Mouse (Mus musculus): ENCODE results near the gene Prkn.
A peak's percentile ranks its signal among the peaks of the same experiment; 100 is the strongest.

The Prkn gene

DNA sequence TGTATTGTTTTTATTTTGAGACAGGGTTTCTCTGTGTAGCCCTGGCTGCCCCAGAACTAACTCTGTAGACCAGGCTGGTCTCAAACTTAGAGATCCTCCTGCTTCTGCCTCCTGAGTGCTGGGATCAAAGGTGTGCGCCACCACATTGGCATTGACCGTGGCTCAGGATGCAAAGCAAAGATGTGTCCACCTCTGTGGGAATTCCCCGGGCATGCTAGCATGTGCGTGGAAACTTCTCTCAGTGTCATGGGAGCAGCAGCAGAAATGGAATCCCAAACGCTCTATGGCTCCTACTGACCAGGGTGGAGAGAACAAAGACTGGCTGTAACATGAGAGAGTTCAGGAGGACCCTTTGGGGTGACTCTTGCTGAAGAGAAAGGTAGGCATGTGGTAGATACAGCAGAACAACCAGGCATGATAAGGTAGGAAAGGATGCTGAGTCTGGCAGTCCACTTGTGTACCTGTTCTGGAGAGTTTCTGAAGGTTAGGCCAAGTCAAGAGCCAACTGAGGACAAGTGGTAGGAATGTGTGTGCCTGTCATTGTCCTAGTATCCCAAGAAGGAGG, 1201.0 kb downstream of the Prkn start:
- no peak for DNase-seq (ENCODE audit: low spot score)

DNA sequence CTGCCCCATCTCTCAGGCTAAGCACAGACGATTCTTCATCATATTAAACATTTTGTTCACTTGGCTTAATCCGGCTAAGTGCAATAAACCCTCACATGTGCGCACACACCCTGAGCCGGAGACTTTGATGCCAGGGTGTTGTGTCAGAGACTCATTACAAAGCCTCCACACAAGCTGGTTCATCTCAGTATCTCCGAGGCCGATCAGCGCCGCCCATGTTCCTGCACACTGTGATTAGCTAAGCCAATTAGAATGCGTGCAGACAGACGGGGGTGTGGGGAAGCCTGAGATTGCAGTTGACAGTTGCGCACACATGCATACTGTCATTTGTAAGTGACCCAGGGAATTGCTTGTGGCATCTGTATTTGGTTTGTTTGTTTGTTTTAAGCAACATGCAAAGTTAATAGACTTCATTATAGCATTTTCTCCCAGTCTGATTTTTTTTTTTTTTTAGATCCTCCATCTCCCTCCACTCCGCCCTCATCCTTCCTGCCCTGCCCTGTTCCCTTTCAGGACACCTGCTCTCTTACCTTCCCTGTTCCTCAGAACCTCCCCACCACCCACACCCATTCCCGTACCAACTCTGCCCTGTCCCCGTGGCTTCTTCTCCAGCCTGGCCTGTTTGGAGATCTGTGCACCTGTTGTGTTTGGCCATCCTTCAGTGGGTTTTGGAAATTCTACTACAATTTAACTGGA, 1202.5 kb downstream of the Prkn start:
- DNase-seq (ENCODE audit: low spot score) = no peak

DNA sequence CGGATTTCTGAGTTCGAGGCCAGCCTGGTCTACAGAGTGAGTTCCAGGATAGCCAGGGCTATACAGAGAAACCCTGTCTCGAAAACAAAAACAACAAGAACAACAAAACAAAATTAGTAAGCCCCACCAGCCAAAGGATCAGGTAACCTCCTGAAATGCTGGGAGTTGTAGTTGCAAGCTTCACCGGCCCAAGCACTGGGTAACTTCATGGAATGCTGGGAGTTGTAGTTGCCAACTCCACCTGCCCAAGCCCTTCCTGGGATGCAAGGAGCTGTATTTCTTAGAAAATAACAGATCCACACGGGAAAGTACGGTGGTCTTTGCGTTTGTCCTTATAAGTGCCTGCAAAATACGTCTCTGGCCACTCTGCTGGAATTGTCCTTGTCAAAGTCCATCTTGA, 1204.0 kb downstream of the Prkn start:
- DNase-seq (ENCODE audit: low spot score) = no peak

DNA sequence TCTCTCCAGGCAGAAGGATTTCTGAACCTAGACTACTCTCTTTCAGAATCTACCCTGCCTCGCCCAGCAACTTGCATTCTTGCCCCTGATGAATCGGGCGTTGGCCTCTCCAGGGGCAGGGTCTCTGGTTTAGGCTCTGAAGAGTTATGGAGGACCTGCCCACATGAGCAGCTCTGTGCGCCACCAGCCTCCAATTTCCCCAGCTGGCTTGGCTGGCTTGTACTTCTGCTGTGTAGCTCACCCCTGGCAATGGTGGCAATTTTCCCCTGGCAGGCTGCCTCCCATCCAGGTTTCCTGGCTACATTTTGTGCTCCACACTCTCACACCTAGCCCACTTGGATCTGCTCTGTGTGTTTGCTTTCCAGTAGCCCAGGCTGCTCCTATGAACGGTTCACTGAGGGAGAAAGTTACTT, 1205.7 kb downstream of the Prkn start:
- DNase-seq (ENCODE audit: low spot score) = no peak

DNA sequence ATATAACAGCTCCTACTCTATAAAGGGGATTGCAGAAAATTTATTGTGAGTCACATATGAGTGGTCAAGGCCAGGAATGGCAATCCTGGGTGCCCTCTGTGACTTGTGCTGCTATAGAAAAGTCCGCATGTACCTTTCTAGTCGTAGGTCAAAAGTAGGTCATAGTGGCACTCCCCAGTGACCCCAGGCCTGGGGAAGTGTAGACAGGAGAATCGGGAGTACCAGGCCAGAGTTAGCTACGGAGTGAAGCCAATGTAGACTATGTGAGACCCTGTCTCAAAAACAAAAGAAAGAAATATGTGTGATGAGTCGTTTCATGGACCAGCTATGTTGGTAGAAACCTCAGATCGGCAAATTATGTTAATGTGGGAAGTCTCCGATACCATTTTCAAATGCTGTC, 1206.8 kb downstream of the Prkn start:
- DNase-seq (ENCODE audit: low spot score) = no peak

DNA sequence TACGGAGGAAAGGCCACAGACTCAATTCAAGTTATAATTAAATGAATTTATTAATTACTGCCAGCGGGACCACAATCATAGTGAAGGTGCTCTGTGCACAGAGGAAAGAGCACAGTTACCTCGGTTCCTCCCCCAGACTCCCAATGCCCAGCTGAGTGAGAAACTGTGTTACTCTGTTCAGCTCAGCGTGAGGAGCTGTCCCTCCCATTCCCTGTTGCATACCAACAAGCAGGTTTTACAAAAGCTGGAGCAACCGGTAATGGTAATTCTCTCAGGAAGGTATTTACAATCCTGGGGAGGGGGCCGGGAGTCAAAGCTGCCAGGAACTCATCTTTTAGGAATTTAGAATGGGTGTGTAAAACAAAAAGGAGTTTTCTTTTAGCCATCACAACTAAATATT, 1207.3 kb downstream of the Prkn start:
- no peak for DNase-seq (ENCODE audit: low spot score)

DNA sequence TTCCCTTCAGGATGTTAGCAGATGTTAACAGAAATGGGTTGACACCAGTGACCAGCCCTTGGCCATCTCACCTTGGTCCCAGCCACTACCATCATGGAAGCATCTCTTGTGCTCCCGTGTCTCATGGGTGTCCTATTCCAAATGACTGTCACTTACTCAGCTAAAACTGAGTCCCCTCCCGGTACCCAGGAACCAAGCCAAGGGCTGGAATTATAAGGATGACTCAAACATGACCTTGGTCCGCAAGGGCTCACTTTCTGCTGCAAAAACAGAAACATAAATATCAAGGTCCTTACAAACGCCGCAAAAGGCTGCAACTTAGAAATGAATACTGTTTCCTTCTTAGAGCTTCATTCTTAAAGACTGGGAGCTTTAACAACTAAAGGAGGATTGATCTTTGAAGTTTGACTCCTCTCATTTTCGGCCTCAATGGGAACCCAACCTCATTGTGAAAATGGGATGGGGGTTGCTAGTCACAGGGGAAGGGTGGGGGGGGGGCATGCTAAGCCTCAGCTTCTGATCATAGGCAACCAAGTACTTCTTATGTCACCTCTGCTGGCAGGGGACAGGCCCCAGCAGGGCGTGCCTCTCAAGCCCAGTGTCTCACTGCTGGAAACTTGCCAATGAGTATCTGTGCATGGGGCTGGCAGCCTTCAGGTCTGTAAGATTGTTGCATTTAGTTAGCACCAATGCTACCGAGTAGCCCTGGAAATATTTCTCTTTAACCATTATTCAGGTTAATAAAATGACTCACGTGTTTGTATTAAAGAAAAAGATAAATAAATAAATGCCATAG, 1208.7 kb downstream of the Prkn start:
- DNase-seq (ENCODE audit: low spot score) = no peak

DNA sequence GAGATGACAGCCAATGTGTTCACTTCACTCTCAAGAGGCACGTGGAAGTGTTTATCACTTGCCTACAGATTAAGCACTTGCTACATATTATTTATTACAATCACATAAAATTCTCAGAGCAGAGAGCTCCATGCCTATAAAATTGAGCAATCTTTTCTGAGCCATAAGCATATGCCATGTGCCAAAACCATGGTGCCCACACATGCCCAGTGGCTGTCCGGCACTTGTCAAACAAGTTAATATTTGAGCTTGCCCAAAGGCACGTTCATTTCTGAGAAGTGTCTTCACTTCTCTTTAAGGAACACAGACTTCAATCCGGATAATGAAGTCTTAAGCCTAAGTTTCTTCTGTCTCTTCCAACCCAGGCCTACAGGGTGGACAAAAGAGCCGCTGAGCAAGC, 1210.1 kb downstream of the Prkn start:
- DNase-seq (ENCODE audit: low spot score) = no peak

DNA sequence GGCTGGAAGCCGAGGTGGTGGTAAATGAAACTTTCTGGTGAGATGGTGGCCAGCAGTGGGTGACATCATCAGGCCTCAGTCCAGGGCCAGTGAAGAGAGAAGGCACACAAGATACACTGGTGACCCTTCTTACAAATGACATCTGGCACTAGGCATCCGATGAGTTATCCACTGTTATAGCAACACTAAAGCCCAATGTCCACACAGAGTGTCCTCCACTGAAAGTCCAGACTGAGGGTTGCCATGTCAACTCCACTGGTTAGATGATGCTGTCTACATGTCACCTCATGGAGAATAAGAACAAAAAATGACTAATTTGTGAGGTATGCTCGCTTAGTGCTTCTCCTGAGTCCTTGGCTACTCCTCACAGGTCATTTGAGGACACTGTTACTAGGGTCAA, 1210.8 kb downstream of the Prkn start:
- DNase-seq (ENCODE audit: low spot score) = no peak

DNA sequence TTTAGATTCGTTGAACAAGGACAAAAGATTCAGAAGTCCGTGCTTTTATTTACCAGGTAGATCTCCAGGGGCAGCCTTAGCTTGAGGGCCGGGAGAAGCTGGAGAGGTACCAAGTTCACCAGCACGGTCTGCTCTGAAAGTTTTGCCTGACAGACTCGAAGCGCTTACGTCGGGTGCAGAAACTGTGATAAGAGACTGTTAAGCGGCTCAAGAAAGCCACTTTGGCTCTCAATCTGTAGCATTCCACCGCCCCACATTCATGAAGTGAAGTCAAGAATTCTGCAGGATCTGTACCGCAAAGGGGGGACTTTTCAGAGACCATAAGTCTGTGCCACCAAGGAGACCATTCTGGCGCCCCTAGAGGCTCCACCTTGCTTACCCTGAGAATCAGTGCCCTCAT, 1212.5 kb downstream of the Prkn start:
- no peak for DNase-seq (ENCODE audit: low spot score)

DNA sequence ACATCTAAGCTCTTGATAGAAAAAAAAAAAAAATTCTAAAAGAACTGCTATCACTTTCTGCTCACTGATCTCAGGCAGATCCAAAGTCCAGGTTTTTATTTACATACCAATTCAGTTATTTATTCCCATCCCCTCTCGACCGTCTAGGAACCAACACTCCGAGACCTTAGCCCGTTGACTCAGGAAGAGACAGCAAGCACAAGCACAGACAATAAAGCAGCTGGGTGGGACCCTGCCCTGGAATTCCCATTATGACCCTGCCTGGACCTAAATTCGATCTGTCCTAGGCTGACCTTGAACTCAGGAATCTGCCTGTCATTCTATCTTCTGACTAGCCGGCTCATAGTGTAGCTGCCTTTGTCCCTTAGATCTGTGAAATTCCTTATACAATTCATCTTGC, 1218.9 kb downstream of the Prkn start:
- DNase-seq (ENCODE audit: low spot score) = no peak

DNA sequence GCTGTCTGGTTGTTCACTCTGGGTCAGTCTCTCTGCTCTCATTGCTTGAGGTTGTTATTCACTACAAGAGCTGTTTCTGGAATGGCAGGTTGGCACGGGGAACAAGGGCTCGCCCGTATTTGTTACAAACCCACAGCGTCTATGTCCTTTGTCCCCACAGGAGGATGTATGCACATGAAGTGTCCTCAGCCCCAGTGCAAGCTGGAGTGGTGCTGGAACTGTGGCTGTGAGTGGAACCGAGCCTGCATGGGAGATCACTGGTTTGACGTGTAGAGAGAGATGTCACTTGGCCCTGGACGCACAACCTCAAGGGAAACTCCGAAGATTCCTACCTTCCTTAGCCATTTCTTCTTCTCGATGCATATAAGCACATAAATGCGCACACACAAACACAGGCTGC, 1221.2 kb downstream of the Prkn start:
- DNase-seq (ENCODE audit: low spot score) = no peak

DNA sequence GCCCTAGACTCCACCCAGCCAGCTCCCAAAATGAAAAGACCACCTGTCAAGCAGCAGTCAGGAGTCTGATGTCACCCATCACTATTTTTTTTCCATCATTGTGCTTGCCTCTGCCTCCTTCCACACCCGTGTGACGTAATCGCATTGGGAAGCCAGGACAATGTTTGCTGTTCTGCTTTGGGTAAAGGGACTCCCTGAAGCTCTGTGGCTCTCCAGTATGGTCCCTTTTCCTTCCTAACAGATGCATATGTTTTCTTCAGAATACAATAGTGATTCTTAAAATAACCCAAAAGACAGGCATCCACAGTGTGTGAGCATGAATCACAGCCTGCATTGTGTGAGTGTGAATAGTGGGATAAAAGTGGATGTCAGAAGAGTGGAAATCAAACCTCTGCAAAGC, 1222.7 kb downstream of the Prkn start:
- DNase-seq (ENCODE audit: low spot score) = no peak

DNA sequence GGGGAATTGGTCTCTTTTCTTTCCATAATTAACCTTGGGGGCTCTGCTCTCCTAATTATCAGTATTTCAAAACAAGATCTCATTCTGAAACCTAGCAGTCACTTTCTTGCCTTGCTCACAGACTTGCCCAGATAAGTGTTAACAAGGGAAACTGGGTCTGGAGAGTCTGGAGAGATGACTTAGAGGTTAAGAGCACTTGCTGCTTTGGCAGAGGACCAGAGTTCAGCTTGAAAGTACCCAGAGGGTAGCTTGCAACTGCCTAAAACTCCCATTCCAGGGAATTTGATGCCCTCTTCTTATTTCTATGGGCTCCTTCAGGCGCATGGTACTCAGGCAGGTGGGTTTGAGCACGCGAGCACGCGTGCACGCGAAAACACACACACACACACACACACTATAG, 1223.3 kb downstream of the Prkn start:
- DNase-seq (ENCODE audit: low spot score) = no peak

DNA sequence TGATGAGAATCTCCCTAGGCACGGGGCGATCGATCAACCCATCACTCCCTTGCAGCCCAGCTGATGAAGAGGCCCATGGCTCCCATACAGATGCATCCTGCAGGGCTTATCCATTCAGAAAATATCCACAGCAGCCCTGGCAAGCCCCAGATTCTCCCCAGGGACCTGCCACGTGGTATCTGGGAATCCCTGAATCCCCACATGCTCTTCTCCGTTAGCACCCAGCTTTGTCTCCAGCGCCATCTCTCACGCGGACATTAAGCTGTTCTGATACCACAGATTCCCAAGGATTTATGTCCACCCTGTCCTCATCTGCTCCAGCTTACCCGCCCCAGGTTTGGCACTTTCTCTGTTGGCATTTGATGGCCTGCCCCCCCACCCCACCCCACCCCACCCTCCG, 1225.9 kb downstream of the Prkn start:
- no peak for DNase-seq (ENCODE audit: low spot score)

DNA sequence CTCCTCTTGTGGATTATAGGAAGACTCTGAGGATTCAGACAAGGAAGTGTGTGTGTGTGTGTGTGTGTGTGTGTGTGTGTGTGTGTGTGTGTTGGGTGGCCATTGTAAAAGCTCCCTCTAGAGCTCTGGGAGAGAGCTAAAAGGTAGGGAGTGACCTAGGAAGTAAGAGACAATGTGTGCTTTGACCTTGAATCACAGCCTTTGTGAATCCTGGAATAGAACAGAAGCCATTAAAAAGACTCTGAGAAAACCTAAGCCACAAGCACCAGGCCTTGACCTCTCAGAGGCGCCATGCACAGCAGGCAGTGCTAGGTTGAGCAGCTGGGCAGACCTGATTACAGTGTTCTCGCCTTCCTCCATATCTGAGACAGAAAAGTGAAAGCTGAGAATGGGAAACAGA, 1236.6 kb downstream of the Prkn start:
- peak; percentile 51 for DNase-seq (ENCODE audit: low spot score)

DNA sequence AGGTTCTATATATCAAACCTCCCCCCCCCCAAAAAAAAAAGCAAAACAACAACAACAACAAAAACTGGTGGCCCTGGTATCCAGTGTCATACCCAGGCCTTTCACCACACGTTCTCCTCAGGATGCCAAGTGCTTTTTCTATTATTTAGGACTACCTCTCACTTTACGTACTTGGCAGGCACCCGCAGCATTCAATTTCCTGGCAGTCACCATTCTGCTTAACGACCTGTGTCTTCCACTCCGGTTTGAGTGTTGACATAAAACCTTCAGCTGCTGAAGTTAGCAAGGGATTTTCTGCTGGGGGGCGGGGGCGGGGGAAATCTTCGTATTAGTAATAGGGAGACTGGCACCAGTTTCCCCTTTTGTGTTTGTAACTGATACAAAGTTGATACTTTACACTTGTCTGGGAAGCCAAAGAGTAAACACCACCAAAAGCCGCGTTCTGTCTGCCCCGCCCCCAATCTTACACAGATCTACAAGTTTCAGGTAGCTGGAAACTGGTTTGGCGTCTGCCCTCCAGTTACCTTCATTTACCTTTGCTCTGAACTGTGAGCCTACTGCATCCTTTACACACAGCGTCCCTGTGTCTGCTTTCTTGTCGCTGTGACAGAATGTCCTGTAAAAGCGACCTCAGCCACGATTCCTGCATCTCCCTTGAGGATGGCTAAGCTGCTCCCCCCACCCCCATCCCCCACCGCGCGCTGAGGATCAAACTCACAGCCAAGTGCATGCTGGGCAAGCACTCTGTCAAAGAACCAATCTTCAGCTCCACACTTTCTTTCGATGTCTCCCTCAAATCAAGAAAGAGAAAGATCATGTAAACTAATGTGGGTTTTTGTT, 1240.7 kb downstream of the Prkn start:
- DNase-seq (ENCODE audit: low spot score) = no peak

DNA sequence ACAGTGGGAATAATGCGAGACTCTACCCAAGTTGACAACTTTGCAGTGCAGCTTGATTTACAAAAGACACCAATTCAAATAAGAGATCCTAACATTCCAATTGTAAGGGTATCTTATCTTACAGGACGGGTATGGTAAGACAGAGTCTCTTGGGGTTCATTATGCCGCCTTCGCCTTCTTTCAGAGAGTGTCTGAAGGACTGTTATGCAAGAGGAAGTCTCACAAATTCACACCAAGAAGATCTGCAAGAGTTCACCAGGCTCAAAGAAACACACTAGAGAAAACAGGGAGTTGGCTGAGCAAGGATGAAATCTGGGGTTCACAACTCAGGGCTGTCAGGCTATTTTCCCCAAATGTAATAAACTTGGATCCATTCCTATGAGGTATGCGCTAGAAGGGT, 1242.0 kb downstream of the Prkn start:
- DNase-seq (ENCODE audit: low spot score) = no peak

DNA sequence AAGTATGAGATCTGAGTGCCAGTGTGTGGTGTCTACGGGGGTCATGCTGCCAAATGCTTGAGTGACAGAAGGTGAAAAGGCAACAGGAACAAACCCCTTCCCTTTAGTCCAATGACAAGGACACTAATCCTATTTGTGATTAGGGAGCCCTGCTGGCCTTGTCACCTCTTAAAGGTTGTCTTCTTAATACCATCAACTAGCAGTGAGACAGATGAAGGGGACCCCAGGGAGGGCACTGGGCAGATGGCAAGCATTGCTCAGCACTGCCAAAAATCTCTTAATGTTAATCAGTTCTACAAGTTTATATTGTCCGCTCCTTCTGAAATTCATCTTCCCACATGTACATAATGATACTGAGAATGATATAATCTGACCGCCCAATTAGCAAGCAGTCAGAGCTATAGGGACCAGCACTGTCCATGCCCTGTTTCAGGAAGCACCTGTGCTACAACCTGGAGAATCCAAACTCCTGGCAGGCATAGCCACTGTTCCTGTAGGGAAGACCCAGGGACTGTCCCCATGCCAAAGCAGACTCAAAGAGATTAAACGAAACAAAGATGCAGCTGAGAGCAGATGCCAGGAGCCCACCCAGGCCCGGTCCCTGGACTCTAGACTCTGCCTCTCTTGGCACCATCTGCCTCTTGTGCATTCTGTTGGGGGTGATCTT, 1250.2 kb downstream of the Prkn start:
- DNase-seq (ENCODE audit: low spot score) = no peak

DNA sequence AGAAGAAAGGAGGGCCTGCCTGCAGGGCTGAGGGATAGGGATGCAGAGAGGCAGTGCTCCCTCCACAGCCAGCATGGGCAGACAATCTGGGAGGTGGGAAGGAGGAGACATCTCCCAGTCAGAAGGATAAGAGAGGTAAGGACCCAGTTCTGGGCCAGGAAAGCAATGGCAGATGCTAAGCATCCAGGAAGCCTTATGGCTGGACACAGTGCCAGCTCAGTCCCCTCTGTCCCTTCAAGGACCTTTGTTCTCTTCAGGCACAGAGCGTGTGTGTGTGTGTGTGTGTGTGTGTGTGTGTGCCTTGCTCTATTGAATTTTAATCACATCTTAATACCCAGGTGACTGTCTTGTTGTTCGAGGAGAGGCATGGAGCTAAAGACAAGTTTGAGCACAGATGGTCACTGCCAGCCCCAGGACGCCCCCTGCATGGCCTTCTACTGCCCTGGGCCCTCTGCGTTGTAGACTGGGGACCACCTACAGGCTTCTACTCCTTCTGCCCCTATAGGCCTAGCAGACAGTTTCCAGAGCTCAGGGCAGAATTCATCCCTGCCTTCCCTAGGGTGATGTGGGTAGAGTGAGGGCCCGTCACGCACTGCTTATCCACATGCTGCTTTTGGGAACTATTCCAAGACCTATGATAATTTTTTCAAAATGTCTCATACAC, 1252.8 kb downstream of the Prkn start:
- no peak for DNase-seq (ENCODE audit: low spot score)

DNA sequence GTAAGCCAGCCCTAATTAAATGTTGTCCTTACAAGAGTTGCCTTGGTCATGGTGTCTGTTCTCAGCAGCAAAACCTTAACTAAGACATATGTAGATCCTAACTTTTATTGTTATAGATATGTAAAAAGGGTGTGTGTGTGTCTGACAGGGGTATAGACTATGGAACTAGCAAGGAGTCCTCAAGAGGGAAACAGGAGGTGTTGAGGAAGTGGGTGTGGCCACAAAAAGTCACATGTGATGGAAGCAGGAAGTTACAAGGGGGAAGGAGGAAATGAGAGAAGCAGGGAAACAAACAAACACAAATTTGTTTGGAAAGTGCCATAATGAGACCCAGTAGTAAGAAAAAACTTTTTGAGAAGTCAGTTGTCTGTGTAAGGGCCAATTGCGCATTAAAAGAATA, 1253.8 kb downstream of the Prkn start:
- DNase-seq (ENCODE audit: low spot score) = no peak
